In the genomic region with DNA sequence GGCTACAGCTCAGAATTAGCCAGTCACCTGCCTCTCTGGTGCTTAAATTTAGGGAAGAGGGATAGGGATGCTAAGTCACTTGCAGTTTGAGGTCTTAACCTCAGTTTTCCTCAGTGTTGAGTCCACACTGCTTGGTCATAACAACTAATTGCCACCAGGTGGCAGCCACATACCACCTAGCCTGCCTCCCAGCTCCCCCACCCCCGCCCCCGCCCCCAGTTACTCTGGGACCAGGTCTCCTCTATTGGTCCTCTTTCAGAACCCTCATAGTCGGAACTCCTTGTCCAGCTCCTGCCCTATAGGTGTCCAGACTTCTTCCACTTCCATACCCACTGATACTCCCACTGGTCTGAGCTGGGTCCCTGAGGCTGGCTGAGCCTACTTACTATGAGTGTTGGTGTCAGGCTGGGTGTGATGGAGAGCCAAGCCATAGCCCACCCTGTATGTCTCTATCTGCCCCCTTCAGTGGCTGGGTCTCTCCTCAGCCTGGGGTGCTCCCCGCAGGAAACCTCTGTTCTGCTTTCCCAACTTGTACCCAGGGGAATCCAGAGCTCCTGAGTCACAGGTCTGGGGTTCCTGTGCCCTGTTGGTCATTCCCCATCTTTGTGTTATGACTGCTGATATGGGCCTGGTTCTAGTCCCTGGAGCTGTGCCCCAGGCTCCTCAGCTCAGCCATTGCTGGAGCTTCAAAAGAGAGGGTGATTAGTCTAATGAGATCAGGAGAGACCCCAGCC, we compare ENCODE assay signal across 8 mouse cellular contexts. TPM values are rescaled to one million over a fixed set of nuclear protein-coding genes. Genes with fewer than 3 reads are reported as not detected.
DNase-seq lines count a peak whose midpoint lies in the region; TF ChIP-seq lines count a peak whose summit lies in the region.

No protein-coding gene starts in this region.

- peaks cover 0 to 6% of the 10 kb centered on the region in 2 experiments; a peak in 1 of 4 replicates for H3K4me1 ChIP-seq in MEL (ENCODE audit: control insufficient read depth in 1 of 2, insufficient read depth in 2 of 2, low read length in 2 of 2)
- peaks cover 3% of the 10 kb centered on the region; the same call in 1 of the 2 replicates for H3K4me1 ChIP-seq in cortical plate, adult 2 months (ENCODE audit: control insufficient read depth, insufficient read depth, low read length)

- H3K36me3 ChIP-seq in MEL (ENCODE audit: control insufficient read depth in 1 of 2, insufficient read depth in 2 of 2, low read length in 2 of 2): peaks cover 0 to 8% of the 10 kb centered on the region in 2 experiments; a peak in 2 of 4 replicates

- peak; percentile 62 to 85 (median 77) for TF ChIP-seq CTCF in MEL (IDR thresholded peaks at IDR 0.05 in 2 of 3, conservative IDR thresholded peaks at IDR 0.05 in 1 of 3; ENCODE audit: control insufficient read depth in 1 of 3, insufficient read depth in 1 of 3, low read depth in 2 of 3, low read length in 3 of 3, poor library complexity in 1 of 3, severe bottlenecking in 1 of 3)
- peak; percentile 60 for TF ChIP-seq CTCF in cortical plate, adult 2 months (IDR thresholded peaks at IDR 0.05; ENCODE audit: extremely low read depth, insufficient read depth, low read length)

- TF ChIP-seq EP300 in MEL (IDR thresholded peaks at IDR 0.05; ENCODE audit: low read depth in 1 of 2, low read length in 2 of 2): no peak

- H3K9ac ChIP-seq in MEL (ENCODE audit: control insufficient read depth, low read depth, low read length, poor library complexity, severe bottlenecking): no peak overlapping the region

- H3K4me3 ChIP-seq in MEL (ENCODE audit: control insufficient read depth in 1 of 2, insufficient read depth in 1 of 2, low read depth in 2 of 2, low read length in 2 of 2): no peak overlapping the region
- no peak overlapping the region for H3K4me3 ChIP-seq in cortical plate, adult 2 months (ENCODE audit: insufficient read depth, low read length)

- TF ChIP-seq POLR2A in MEL (IDR thresholded peaks at IDR 0.05; ENCODE audit: control insufficient read depth in 1 of 2, insufficient read depth in 1 of 2, low read depth in 1 of 2, low read length in 2 of 2, poor library complexity in 1 of 2): no peak
- TF ChIP-seq POLR2A in cortical plate, adult 2 months (IDR thresholded peaks at IDR 0.05; ENCODE audit: extremely low read depth, insufficient read depth, low read length): no peak

- no peaks in the 10 kb centered on the region for H3K9me3 ChIP-seq in MEL (replicated peaks; ENCODE audit: insufficient read depth, low read length)

- peaks cover 4% of the 10 kb centered on the region; the same call in 1 of the 2 replicates for H3K79me2 ChIP-seq in MEL (ENCODE audit: control insufficient read depth, insufficient read depth, low read length, poor library complexity)

- peaks cover 9 to 12% of the 10 kb centered on the region in 2 experiments for H3K27me3 ChIP-seq in MEL (ENCODE audit: control insufficient read depth in 1 of 2, insufficient read depth in 2 of 2, low read length in 2 of 2)

- DNase-seq in layer of hippocampus, postnatal 10 days (ENCODE audit: low spot score in 2 of 2): peak; percentile 59 to 67
- DNase-seq in layer of hippocampus, postnatal 36 days: no peak
- DNase-seq in MEL (ENCODE audit: low read depth, low spot score): peak; percentile 67
- DNase-seq in induced T-regulatory cell, adult 2 months (ENCODE audit: low read depth): peak; percentile 78
- peak; percentile 75 for DNase-seq in naive thymus-derived CD4-positive, alpha-beta T cell, adult 2 months (ENCODE audit: low read depth)
- no peak for DNase-seq in adrenal gland, postnatal 4 days (ENCODE audit: low spot score in 2 of 2)
- DNase-seq in left cerebral cortex, adult 18-20 months (ENCODE audit: low spot score in 2 of 2): no peak

- TF ChIP-seq RAD21 in MEL (IDR thresholded peaks at IDR 0.05; ENCODE audit: low read depth, low read length): peak; percentile 63

- no peak overlapping the region for H3K27ac ChIP-seq in MEL (ENCODE audit: control insufficient read depth, low read depth, low read length)
- H3K27ac ChIP-seq in cortical plate, adult 2 months (ENCODE audit: insufficient read depth, low read length): no peak overlapping the region

TF ChIP-seq in MEL, 35 proteins besides CTCF, POLR2A, EP300 and RAD21:
- TF ChIP-seq ZC3H11A (IDR thresholded peaks at IDR 0.05; ENCODE audit: low read depth, low read length): peak; percentile 45; the same call in 1 of the 2 replicates
- no peak for TF ChIP-seq ZMIZ1 (IDR thresholded peaks at IDR 0.05; ENCODE audit: low read depth, low read length)
- TF ChIP-seq SMC3 (IDR thresholded peaks at IDR 0.05; ENCODE audit: low read depth, low read length): peak; percentile 69

RNA-seq across cellular contexts. Expression of a gene that starts 3.0 kb away (rescaled TPM):
- total RNA-seq in layer of hippocampus, postnatal 10 days (2021): 1 to 10 TPM; 4.3 to 6.7 TPM
- total RNA-seq in layer of hippocampus, postnatal 36 days (2021): 1 to 10 TPM; 6.4 to 6.9 TPM
- 16.9 and 17.7 TPM in 2 replicates for total RNA-seq in MEL (2012; rRNA removed)
- polyA plus RNA-seq in MEL (2012; ENCODE audit: insufficient read depth in 1 of 2, insufficient read length in 2 of 2, low read depth in 1 of 2, low replicate concordance in 2 of 2, missing spikeins in 1 of 2): 10 to 100 TPM in 1 of 2 experiments, not detected in 1; 11.4 TPM
- polyA plus RNA-seq in cortical plate, adult 2 months (2012; rRNA removed): 13.1 and 13.9 TPM in 2 replicates
- total RNA-seq in adrenal gland, postnatal 4 days (2021): 1 to 10 TPM; 7.5 to 8.8 TPM
- 1 to 10 TPM; 6.8 to 7.0 TPM for total RNA-seq in left cerebral cortex, adult 18-20 months (2021)

RNA-seq across cellular contexts. Expression of a gene that starts 3.6 kb away (rescaled TPM):
- 10 to 100 TPM; 16.8 to 19.8 TPM for total RNA-seq in layer of hippocampus, postnatal 10 days (2021)
- total RNA-seq in layer of hippocampus, postnatal 36 days (2021): 1 to 10 TPM; 9.0 to 9.6 TPM
- total RNA-seq in MEL (2012; rRNA removed): 0.12 TPM in 1 of 2 replicates, not detected in the other
- polyA plus RNA-seq in MEL (2012; ENCODE audit: insufficient read depth in 1 of 2, insufficient read length in 2 of 2, low read depth in 1 of 2, low replicate concordance in 2 of 2, missing spikeins in 1 of 2): 1 to 10 TPM in 1 of 2 experiments, not detected in 1; 2.8 TPM
- polyA plus RNA-seq in cortical plate, adult 2 months (2012; rRNA removed): 7.7 and 8.5 TPM in 2 replicates
- 1 to 10 TPM; 6.5 to 7.5 TPM for total RNA-seq in adrenal gland, postnatal 4 days (2021)
- total RNA-seq in left cerebral cortex, adult 18-20 months (2021): 1 to 10 TPM; 7.0 to 8.2 TPM

RNA-seq across cellular contexts. Expression of a gene that starts 9.9 kb away (rescaled TPM):
- total RNA-seq in layer of hippocampus, postnatal 10 days (2021): 100 to 1,000 TPM; 154 to 175 TPM
- total RNA-seq in layer of hippocampus, postnatal 36 days (2021): 10 to 100 TPM; 58.5 to 63.4 TPM
- 21.2 and 27.2 TPM in 2 replicates for total RNA-seq in MEL (2012; rRNA removed)
- polyA plus RNA-seq in MEL (2012; ENCODE audit: insufficient read depth in 1 of 2, insufficient read length in 2 of 2, low read depth in 1 of 2, low replicate concordance in 2 of 2, missing spikeins in 1 of 2): 10 to 100 TPM in 1 of 2 experiments, not detected in 1; 56.6 TPM
- polyA plus RNA-seq in cortical plate, adult 2 months (2012; rRNA removed): 150 and 180 TPM in 2 replicates
- 100 to 1,000 TPM; 296 to 322 TPM for total RNA-seq in adrenal gland, postnatal 4 days (2021)
- total RNA-seq in left cerebral cortex, adult 18-20 months (2021): 10 to 100 TPM; 89.7 to 94.6 TPM

RNA-seq across cellular contexts. Expression of a gene that starts 27.6 kb away (rescaled TPM):
- total RNA-seq in layer of hippocampus, postnatal 10 days (2021): 100 to 1,000 TPM; 112 to 128 TPM
- total RNA-seq in layer of hippocampus, postnatal 36 days (2021): 10 to 100 TPM; 58.9 to 62.6 TPM
- total RNA-seq in MEL (2012; rRNA removed): 8.1 and 8.3 TPM in 2 replicates
- 10 to 100 TPM in 1 of 2 experiments, not detected in 1; 26.7 TPM for polyA plus RNA-seq in MEL (2012; ENCODE audit: insufficient read depth in 1 of 2, insufficient read length in 2 of 2, low read depth in 1 of 2, low replicate concordance in 2 of 2, missing spikeins in 1 of 2)
- polyA plus RNA-seq in cortical plate, adult 2 months (2012; rRNA removed): 26.6 and 33.8 TPM in 2 replicates
- total RNA-seq in adrenal gland, postnatal 4 days (2021): 100 to 1,000 TPM; 113 to 124 TPM
- total RNA-seq in left cerebral cortex, adult 18-20 months (2021): 100 to 1,000 TPM; 105 TPM

RNA-seq across cellular contexts. Expression of a gene that starts 35.1 kb away (rescaled TPM):
- 100 to 1,000 TPM; 360 to 374 TPM for total RNA-seq in layer of hippocampus, postnatal 10 days (2021)
- total RNA-seq in layer of hippocampus, postnatal 36 days (2021): 100 to 1,000 TPM; 336 to 379 TPM
- total RNA-seq in MEL (2012; rRNA removed): 4.8 and 6.8 TPM in 2 replicates
- 10 to 100 TPM in 1 of 2 experiments, not detected in 1; 19.3 TPM for polyA plus RNA-seq in MEL (2012; ENCODE audit: insufficient read depth in 1 of 2, insufficient read length in 2 of 2, low read depth in 1 of 2, low replicate concordance in 2 of 2, missing spikeins in 1 of 2)
- 274 and 285 TPM in 2 replicates for polyA plus RNA-seq in cortical plate, adult 2 months (2012; rRNA removed)
- total RNA-seq in adrenal gland, postnatal 4 days (2021): 10 to 100 TPM; 49.1 to 72.7 TPM
- 100 to 1,000 TPM; 418 to 437 TPM for total RNA-seq in left cerebral cortex, adult 18-20 months (2021)

Comparison
In these comparisons a context has a peak if more than half of its experiments do, and no peak if none do; other contexts are left out.
1. DNase-seq: peak in layer of hippocampus, postnatal 10 days (2 of 2), MEL (single experiment), induced T-regulatory cell, adult 2 months (single experiment) and naive thymus-derived CD4-positive, alpha-beta T cell, adult 2 months (single experiment); none in layer of hippocampus, postnatal 36 days (0 of 2), adrenal gland, postnatal 4 days (0 of 2) and left cerebral cortex, adult 18-20 months (0 of 2).